Comparison of ENCODE assay signal across 9 mouse cellular contexts in the genomic region with DNA sequence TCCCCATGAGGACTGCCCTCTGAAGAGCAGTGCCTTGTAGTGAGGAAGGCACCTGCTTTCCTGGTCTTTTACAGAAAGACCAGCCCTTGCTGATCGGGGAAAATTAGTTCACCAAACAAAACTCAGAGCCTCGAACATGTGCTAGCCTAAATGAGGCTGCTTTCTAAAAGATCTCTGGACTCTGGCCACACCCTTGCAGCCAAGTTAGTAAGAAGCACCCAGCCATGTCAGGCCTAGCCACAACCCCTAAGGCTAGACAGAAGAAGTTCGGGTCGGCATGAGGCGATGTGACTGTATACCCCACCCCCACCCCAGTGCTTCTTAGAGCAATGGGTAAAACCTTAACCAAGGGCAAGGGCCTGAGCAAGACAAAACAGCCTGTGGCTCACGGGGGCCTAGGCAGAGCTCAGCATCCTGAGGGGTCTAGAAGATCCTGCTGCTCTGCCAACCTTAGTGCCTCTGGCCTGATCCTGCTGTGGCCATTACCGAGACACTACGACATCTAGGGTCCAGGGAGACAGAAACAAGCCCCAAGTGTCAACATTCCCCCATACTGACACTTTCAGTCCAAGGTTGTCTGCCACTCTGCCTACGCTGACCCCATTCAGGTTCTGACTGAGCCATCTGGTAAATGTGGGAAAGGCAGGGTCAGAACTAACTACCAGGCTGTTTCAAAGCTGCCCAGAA. TPM values are rescaled to one million over a fixed set of nuclear protein-coding genes. Genes with fewer than 3 reads are reported as not detected.
DNase-seq lines count a peak whose midpoint lies in the region; ATAC-seq lines count a peak whose summit lies in the region.
"Had no signal": no experiment of that assay in that cellular context is flagged by ENCODE, and none has a peak within 500 bp of the region (broad histone marks: within the 10 kb centered on the region; RNA-seq: fewer than 3 reads in every experiment).

No protein-coding gene starts in this region.

- peaks cover 67% of the 10 kb centered on the region for H3K4me1 ChIP-seq in heart, embryonic 13.5 days
- H3K4me1 ChIP-seq in embryonic facial prominence, embryonic 15.5 days: peaks cover 71% of the 10 kb centered on the region
- peaks cover 79% of the 10 kb centered on the region for H3K4me1 ChIP-seq in midbrain, embryonic 10.5 days

- H3K4me2 ChIP-seq in heart, embryonic 13.5 days: peak overlapping the region; percentile 97
- peak overlapping the region; percentile 64 for H3K4me2 ChIP-seq in embryonic facial prominence, embryonic 15.5 days (replicated peaks)

- peaks cover 14% of the 10 kb centered on the region for H3K36me3 ChIP-seq in heart, embryonic 13.5 days
- H3K36me3 ChIP-seq in embryonic facial prominence, embryonic 15.5 days: 0 out of 2 replicates have a peak, but pooled peaks cover 5% of the 10 kb centered on the region
- H3K36me3 ChIP-seq in midbrain, embryonic 10.5 days: peaks cover 33% of the 10 kb centered on the region

- no peak for DNase-seq in heart, postnatal 4 days
- peak; percentile 24 for DNase-seq in kidney, adult 18-20 months
- DNase-seq in midbrain, embryonic 10.5 days (ENCODE audit: low spot score): no peak
- DNase-seq in right cerebral cortex, postnatal 4 days: no peak
- no peak for DNase-seq in ovary, postnatal 10 days (ENCODE audit: low spot score)
- no peak for DNase-seq in adrenal gland, adult 18-20 months (ENCODE audit: low spot score in 2 of 2)

- no peaks in the 10 kb centered on the region for H3K9me3 ChIP-seq in heart, embryonic 13.5 days
- H3K9me3 ChIP-seq in embryonic facial prominence, embryonic 15.5 days (replicated peaks): no peaks in the 10 kb centered on the region
- no peaks in the 10 kb centered on the region for H3K9me3 ChIP-seq in midbrain, embryonic 10.5 days (replicated peaks)

- peak overlapping the region; percentile 93 for H3K4me3 ChIP-seq in heart, embryonic 13.5 days
- H3K4me3 ChIP-seq in embryonic facial prominence, embryonic 15.5 days (replicated peaks): peak overlapping the region; percentile 89
- peak overlapping the region; percentile 76 for H3K4me3 ChIP-seq in midbrain, embryonic 10.5 days

- H3K27ac ChIP-seq in heart, embryonic 13.5 days (replicated peaks): no peak overlapping the region
- H3K27ac ChIP-seq in embryonic facial prominence, embryonic 15.5 days (replicated peaks): no peak overlapping the region; the same call in 1 of the 2 replicates
- peak overlapping the region; percentile 99 for H3K27ac ChIP-seq in midbrain, embryonic 10.5 days (replicated peaks)

- 69% methylated on average over 9 of the region's 9 CpGs for WGBS in heart, embryonic 13.5 days
- 52% methylated on average over 9 of the region's 9 CpGs for WGBS in embryonic facial prominence, embryonic 15.5 days
- WGBS in midbrain, embryonic 10.5 days: 79% methylated on average over 9 of the region's 9 CpGs

- H3K27me3 ChIP-seq in heart, embryonic 13.5 days (replicated peaks): no peaks in the 10 kb centered on the region
- no peaks in the 10 kb centered on the region for H3K27me3 ChIP-seq in embryonic facial prominence, embryonic 15.5 days
- H3K27me3 ChIP-seq in midbrain, embryonic 10.5 days (ENCODE audit: low read depth, poor library complexity, severe bottlenecking): peaks cover 22% of the 10 kb centered on the region

- no peak for ATAC-seq in heart, embryonic 13.5 days (ENCODE audit: extremely low read depth, insufficient number of reproducible peaks, low FRiP score, low TSS enrichment)
- ATAC-seq in embryonic facial prominence, embryonic 15.5 days (ENCODE audit: insufficient number of reproducible peaks, low FRiP score, low TSS enrichment, low read depth): no peak

- peak overlapping the region; percentile 100 for H3K9ac ChIP-seq in heart, embryonic 13.5 days
- peak overlapping the region; percentile 21; the same call in 1 of the 2 replicates for H3K9ac ChIP-seq in embryonic facial prominence, embryonic 15.5 days

RNA-seq across cellular contexts. Expression of gene Csk, which starts 10.1 kb away (rescaled TPM):
- 16.3 and 17.2 TPM in 2 replicates for polyA plus RNA-seq in heart, embryonic 13.5 days (2015; fragmentation: Nextera tagmentation; extraction: Ambion mirVana)
- total RNA-seq in heart, postnatal 4 days (2021): 10 to 100 TPM; 42.1 to 47.0 TPM
- 35.9 and 36.1 TPM in 2 replicates for polyA plus RNA-seq in embryonic facial prominence, embryonic 15.5 days (2015; fragmentation: Nextera tagmentation; extraction: Ambion mirVana)
- polyA plus RNA-seq in midbrain, embryonic 10.5 days (2016; fragmentation: Nextera tagmentation; extraction: Ambion mirVana): 38.9 and 41.5 TPM in 2 replicates
- total RNA-seq in adrenal gland, adult 18-20 months (2021): 10 to 100 TPM; 62.2 to 89.1 TPM

RNA-seq across cellular contexts. Expression of gene Lman1l, which starts 22.7 kb away (rescaled TPM):
- polyA plus RNA-seq in heart, embryonic 13.5 days (2015; fragmentation: Nextera tagmentation; extraction: Ambion mirVana): not detected in 2 replicates
- not detected for total RNA-seq in heart, postnatal 4 days (2021)
- polyA plus RNA-seq in embryonic facial prominence, embryonic 15.5 days (2015; fragmentation: Nextera tagmentation; extraction: Ambion mirVana): not detected in 2 replicates
- 0.10 TPM in 1 of 2 replicates, not detected in the other for polyA plus RNA-seq in midbrain, embryonic 10.5 days (2016; fragmentation: Nextera tagmentation; extraction: Ambion mirVana)
- total RNA-seq in adrenal gland, adult 18-20 months (2021): not detected

RNA-seq across cellular contexts. Expression of gene Cplx3, which starts 37.2 kb away (rescaled TPM):
- not detected in 2 replicates for polyA plus RNA-seq in heart, embryonic 13.5 days (2015; fragmentation: Nextera tagmentation; extraction: Ambion mirVana)
- not detected for total RNA-seq in heart, postnatal 4 days (2021)
- not detected in 2 replicates for polyA plus RNA-seq in embryonic facial prominence, embryonic 15.5 days (2015; fragmentation: Nextera tagmentation; extraction: Ambion mirVana)
- polyA plus RNA-seq in midbrain, embryonic 10.5 days (2016; fragmentation: Nextera tagmentation; extraction: Ambion mirVana): 2.5 and 3.1 TPM in 2 replicates
- not detected for total RNA-seq in adrenal gland, adult 18-20 months (2021)
- polyA plus RNA-seq: large intestine, adult 2 months had no signal

RNA-seq across cellular contexts. Expression of gene Cyp1a2, which starts 40.2 kb away (rescaled TPM):
- not detected in 2 replicates for polyA plus RNA-seq in heart, embryonic 13.5 days (2015; fragmentation: Nextera tagmentation; extraction: Ambion mirVana)
- not detected for total RNA-seq in heart, postnatal 4 days (2021)
- not detected in 2 replicates for polyA plus RNA-seq in embryonic facial prominence, embryonic 15.5 days (2015; fragmentation: Nextera tagmentation; extraction: Ambion mirVana)
- not detected in 2 replicates for polyA plus RNA-seq in midbrain, embryonic 10.5 days (2016; fragmentation: Nextera tagmentation; extraction: Ambion mirVana)
- total RNA-seq in adrenal gland, adult 18-20 months (2021): under 1 TPM in 1 of 2 experiments, not detected in 1; 0.20 TPM
- polyA plus RNA-seq: large intestine, adult 2 months had no signal

RNA-seq across cellular contexts. Expression of gene Cyp1a1, which starts 44.4 kb away (rescaled TPM):
- not detected in 2 replicates for polyA plus RNA-seq in heart, embryonic 13.5 days (2015; fragmentation: Nextera tagmentation; extraction: Ambion mirVana)
- total RNA-seq in heart, postnatal 4 days (2021): not detected
- polyA plus RNA-seq in embryonic facial prominence, embryonic 15.5 days (2015; fragmentation: Nextera tagmentation; extraction: Ambion mirVana): 0.43 and 0.53 TPM in 2 replicates
- polyA plus RNA-seq in midbrain, embryonic 10.5 days (2016; fragmentation: Nextera tagmentation; extraction: Ambion mirVana): 0.04 TPM in 1 of 2 replicates, not detected in the other
- 1 to 10 TPM in 1 of 2 experiments, under 1 TPM in 1; 0.17 to 1.0 TPM for total RNA-seq in adrenal gland, adult 18-20 months (2021)
